Mouse (Mus musculus): Measurements from ENCODE around the gene Ldha. TPM values are rescaled to one million over a fixed set of nuclear protein-coding genes. Genes with fewer than 3 reads are reported as not detected.

Ldha gene
- polyA plus RNA-seq (2012; rRNA removed): 600 and 660 TPM in 2 replicates

DNA sequence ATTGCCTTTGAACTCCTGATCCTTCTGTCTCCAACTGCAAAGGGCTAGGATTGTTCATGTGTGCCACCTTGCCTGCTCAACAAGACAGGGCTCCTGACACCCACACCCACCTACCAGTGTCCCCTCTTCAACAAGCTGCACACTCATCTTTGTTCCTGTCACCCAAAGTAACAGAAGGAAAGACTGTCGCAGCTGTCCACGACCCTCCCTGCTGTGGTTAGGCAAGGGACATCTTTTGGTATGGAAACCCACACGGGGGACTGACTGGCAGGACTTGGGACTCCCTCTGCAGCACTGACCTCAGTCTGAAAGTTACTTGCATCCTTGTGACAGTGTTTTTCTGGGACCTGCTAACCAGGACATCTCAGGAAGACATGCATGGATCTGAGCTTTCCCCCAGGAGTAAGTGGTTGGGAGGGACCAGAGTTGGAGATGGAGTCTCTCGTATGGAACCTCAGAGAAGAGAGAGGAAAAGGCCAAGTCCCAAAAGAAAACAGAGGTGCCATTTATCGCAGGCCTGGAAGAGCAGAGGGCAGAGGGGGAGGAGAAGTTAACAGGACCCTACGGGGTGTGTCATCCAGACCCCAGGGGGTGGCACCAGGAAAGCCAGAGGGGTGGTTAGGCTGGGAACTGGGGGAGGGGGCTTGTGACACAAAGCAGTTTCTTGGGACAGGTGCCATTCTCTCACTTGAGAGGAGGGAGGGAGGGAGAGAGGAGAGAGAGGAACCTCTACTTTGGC is at the start of gene Ldha:
Ldha (plus strand) TSS at position 689 of the 739 bp plus-strand sequence.
- 51% methylated on average over 6 of the region's 6 CpGs for WGBS
- TF ChIP-seq POLR2A (IDR thresholded peaks at IDR 0.05; ENCODE audit: control insufficient read depth, extremely low read depth, insufficient read depth, low read length, poor library complexity) (no peak), CTCF (IDR thresholded peaks at IDR 0.05; ENCODE audit: borderline replicate concordance, control insufficient read depth, extremely low read depth, insufficient read depth, low read length, poor library complexity) (no peak)
- DNase-seq: no peak
- Histone ChIP-seq H3K27ac (ENCODE audit: control insufficient read depth, insufficient read depth, low read length) (no peak within 1 kb of the TSS), H3K36me3 (ENCODE audit: control insufficient read depth, insufficient read depth, low read length) (no peaks in the 10 kb centered on the region), H3K4me3 (ENCODE audit: control insufficient read depth, insufficient read depth, low read length) (no peak within 1 kb of the TSS), H3K4me1 (replicated peaks; ENCODE audit: control insufficient read depth, insufficient read depth, low read length) (peaks cover 36% of the 10 kb centered on the region), H3K27me3 (ENCODE audit: control insufficient read depth, insufficient read depth, low read length) (no peaks in the 10 kb centered on the region)

DNA sequence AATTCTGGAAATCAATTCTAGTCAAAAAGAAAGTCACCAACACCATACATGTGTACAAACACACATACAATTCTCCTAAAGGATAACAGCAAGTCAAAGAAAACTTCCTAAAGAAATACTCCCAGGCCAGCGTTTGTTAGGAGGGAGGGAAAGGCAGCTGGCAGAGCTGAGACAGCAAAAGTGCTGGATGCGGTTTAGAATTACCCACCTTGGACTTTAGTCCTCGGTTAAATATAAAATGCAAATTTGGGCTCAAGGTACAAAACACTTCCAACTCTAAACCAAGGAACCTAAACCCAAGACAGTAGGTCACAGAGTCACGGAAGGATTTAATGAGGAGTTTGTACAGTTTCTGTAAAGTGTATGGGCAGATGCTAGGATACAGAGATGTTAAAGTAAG is 47.4 kb upstream of the Ldha start:
- Histone ChIP-seq H3K4me1 (replicated peaks; ENCODE audit: control insufficient read depth, insufficient read depth, low read length) (peaks cover 4% of the 10 kb centered on the region), H3K36me3 (ENCODE audit: control insufficient read depth, insufficient read depth, low read length) (peaks cover 12% of the 10 kb centered on the region), H3K27ac (ENCODE audit: control insufficient read depth, insufficient read depth, low read length) (no peak overlapping the region), H3K27me3 (ENCODE audit: control insufficient read depth, insufficient read depth, low read length) (no peaks in the 10 kb centered on the region), H3K4me3 (ENCODE audit: control insufficient read depth, insufficient read depth, low read length) (no peak overlapping the region)
- DNase-seq: no peak
- TF ChIP-seq POLR2A (IDR thresholded peaks at IDR 0.05; ENCODE audit: control insufficient read depth, extremely low read depth, insufficient read depth, low read length, poor library complexity) (no peak), CTCF (IDR thresholded peaks at IDR 0.05; ENCODE audit: borderline replicate concordance, control insufficient read depth, extremely low read depth, insufficient read depth, low read length, poor library complexity) (no peak)
- WGBS: 91% methylated on average over 4 of the region's 4 CpGs

DNA sequence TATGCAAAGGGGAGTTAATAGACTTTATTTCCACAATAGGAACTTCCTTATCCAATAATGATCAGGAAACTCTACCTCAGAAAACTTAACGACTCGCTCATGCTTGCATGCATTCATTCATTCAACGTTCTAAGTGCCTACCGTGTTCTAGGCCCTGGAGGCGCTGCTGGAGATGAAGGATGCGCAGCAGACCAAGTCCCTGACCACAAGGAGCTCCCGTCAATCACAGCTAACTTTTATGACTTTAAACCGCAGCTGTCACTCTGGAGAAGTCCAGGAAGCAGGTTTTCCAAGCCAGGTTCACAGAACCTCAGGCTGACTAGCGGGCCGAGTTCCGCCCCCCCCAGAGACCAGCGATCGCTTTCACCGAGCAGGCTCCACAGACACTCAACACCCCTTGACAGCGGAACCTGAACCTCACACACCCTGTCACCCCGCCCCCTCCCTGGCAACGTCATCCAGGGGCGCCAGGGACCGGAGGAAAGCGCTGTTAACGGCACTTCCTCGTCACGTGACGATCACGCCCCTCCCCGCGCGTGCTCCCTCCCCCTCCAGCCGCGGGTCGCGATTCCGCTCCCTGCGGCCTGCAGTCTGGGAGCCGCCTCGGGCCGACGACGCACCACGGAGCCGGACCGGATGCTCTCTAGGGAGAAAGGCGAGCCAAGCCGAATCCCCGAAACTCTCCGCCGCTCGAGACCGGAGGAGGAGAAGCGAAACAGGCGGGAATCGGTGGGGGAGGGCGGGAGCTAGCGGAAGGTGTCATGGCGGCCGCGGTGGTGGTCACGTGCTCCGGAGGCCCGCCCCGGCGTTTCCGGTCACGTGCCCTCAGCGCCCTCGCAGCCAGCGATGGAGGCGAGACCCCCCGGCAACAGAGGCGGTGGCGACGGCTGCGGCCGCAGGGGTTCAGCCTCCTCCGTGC is 45.7 kb upstream of the Ldha start, which contains the start of the genes Hps5 and Gtf2h1:
Hps5 (minus strand) TSS at position 778 of the 919 bp plus-strand sequence.
Gtf2h1 (plus strand) TSS at position 817 of the 919 bp plus-strand sequence.
- Histone ChIP-seq H3K27me3 (ENCODE audit: control insufficient read depth, insufficient read depth, low read length) (no peaks in the 10 kb centered on the region), H3K27ac (ENCODE audit: control insufficient read depth, insufficient read depth, low read length) (peak within 1 kb of the TSS; percentile 28; the same call in 1 of the 2 replicates), H3K4me3 (ENCODE audit: control insufficient read depth, insufficient read depth, low read length) (peak within 1 kb of the TSS; percentile 59), H3K36me3 (ENCODE audit: control insufficient read depth, insufficient read depth, low read length) (peaks cover 3% of the 10 kb centered on the region; the same call in 1 of the 2 replicates), H3K4me1 (replicated peaks; ENCODE audit: control insufficient read depth, insufficient read depth, low read length) (peaks cover 4% of the 10 kb centered on the region)
- WGBS: under 1% methylated on average over 73 of the region's 75 CpGs
- peak; percentile 99 for DNase-seq
- TF ChIP-seq POLR2A (IDR thresholded peaks at IDR 0.05; ENCODE audit: control insufficient read depth, extremely low read depth, insufficient read depth, low read length, poor library complexity) (peak; percentile 39; the same call in 1 of the 2 replicates), CTCF (IDR thresholded peaks at IDR 0.05; ENCODE audit: borderline replicate concordance, control insufficient read depth, extremely low read depth, insufficient read depth, low read length, poor library complexity) (no peak)

DNA sequence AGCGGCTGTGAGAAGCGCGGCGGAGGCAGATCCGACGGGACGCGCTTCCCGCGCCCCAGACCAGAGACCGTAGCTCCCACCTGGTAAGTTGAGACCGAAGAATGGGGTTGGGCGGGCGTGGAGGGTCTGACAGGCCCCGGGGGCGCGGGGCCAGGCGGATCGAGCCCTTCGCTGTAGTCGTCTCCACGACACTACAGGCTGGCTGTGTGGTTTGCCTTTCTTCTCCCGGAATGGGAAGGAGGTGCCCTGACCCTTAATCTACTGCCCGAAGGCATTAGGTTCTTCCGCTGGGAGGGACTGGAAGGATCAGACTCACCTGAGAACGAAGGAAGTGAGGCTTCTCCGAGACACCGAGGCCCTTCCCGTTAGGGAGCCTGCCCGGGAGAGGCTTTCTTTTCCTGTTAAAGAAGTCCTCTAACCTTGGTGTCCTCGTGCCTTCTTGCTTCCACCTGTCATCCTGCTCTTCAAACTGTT is 45.0 kb upstream of the Ldha start:
- WGBS: under 1% methylated on average over 31 of the region's 31 CpGs
- Histone ChIP-seq H3K4me3 (ENCODE audit: control insufficient read depth, insufficient read depth, low read length) (peak overlapping the region; percentile 59), H3K27me3 (ENCODE audit: control insufficient read depth, insufficient read depth, low read length) (no peaks in the 10 kb centered on the region), H3K36me3 (ENCODE audit: control insufficient read depth, insufficient read depth, low read length) (peaks cover 5% of the 10 kb centered on the region; the same call in 1 of the 2 replicates), H3K27ac (ENCODE audit: control insufficient read depth, insufficient read depth, low read length) (no peak overlapping the region), H3K4me1 (replicated peaks; ENCODE audit: control insufficient read depth, insufficient read depth, low read length) (peaks cover 4% of the 10 kb centered on the region)
- DNase-seq: no peak
- TF ChIP-seq POLR2A (IDR thresholded peaks at IDR 0.05; ENCODE audit: control insufficient read depth, extremely low read depth, insufficient read depth, low read length, poor library complexity) (no peak), CTCF (IDR thresholded peaks at IDR 0.05; ENCODE audit: borderline replicate concordance, control insufficient read depth, extremely low read depth, insufficient read depth, low read length, poor library complexity) (no peak)

DNA sequence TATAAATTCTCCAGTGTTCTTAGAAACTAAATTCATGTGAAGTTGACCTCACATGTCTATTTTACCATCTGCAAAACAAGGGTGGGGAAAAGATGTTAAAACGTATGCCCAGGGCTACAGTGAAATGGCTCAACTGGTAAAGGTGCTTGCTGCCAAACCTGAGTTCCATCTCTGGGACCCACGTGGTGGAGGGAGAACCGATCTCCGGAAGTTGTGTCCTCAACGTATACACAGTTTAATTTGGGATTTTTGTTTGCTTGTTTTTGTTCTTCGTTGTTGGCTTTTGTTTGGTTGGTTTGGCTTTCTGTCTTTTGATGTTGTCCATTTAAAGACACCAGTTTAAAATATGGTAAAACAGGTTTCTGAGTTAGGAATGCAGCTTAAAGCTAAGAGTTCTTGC is 44.5 kb upstream of the Ldha start:
- Histone ChIP-seq H3K4me3 (ENCODE audit: control insufficient read depth, insufficient read depth, low read length) (no peak overlapping the region), H3K27ac (ENCODE audit: control insufficient read depth, insufficient read depth, low read length) (no peak overlapping the region), H3K4me1 (replicated peaks; ENCODE audit: control insufficient read depth, insufficient read depth, low read length) (peaks cover 4% of the 10 kb centered on the region), H3K27me3 (ENCODE audit: control insufficient read depth, insufficient read depth, low read length) (no peaks in the 10 kb centered on the region), H3K36me3 (ENCODE audit: control insufficient read depth, insufficient read depth, low read length) (peaks cover 5% of the 10 kb centered on the region; the same call in 1 of the 2 replicates)
- TF ChIP-seq POLR2A (IDR thresholded peaks at IDR 0.05; ENCODE audit: control insufficient read depth, extremely low read depth, insufficient read depth, low read length, poor library complexity): no peak
- no peak for TF ChIP-seq CTCF (IDR thresholded peaks at IDR 0.05; ENCODE audit: borderline replicate concordance, control insufficient read depth, extremely low read depth, insufficient read depth, low read length, poor library complexity)
- DNase-seq: no peak
- WGBS: 40% methylated on average over 6 of the region's 6 CpGs

DNA sequence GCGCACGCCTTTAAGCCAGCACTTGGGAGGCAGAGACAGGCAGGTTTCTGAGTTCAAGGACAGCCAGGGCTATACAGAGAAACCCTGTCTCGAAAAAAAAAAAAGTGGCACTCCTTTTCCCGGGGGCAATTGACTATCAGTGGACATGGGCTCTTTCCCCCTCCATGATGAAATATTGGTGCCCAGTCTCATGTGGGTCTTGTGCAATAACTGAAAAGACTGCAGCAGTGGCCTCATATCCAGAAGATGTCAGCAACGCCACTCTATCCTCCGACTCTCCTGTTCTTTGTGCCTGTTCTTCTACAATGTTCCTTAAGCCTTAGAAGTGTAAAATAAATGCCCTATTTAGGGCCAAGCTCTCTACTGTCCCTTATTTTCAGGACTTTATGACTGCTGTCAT is 30.9 kb upstream of the Ldha start:
- Histone ChIP-seq H3K27me3 (ENCODE audit: control insufficient read depth, insufficient read depth, low read length) (no peaks in the 10 kb centered on the region), H3K4me1 (replicated peaks; ENCODE audit: control insufficient read depth, insufficient read depth, low read length) (no peaks in the 10 kb centered on the region), H3K27ac (ENCODE audit: control insufficient read depth, insufficient read depth, low read length) (no peak overlapping the region), H3K36me3 (ENCODE audit: control insufficient read depth, insufficient read depth, low read length) (peaks cover 68% of the 10 kb centered on the region), H3K4me3 (ENCODE audit: control insufficient read depth, insufficient read depth, low read length) (no peak overlapping the region)
- TF ChIP-seq CTCF (IDR thresholded peaks at IDR 0.05; ENCODE audit: borderline replicate concordance, control insufficient read depth, extremely low read depth, insufficient read depth, low read length, poor library complexity) (no peak), POLR2A (IDR thresholded peaks at IDR 0.05; ENCODE audit: control insufficient read depth, extremely low read depth, insufficient read depth, low read length, poor library complexity) (no peak)
- no peak for DNase-seq
- WGBS: 95% methylated on average over 6 of the region's 6 CpGs
